Mouse (Mus musculus) fibroblast of lung, adult 2 months (primary cell): ENCODE data around the gene Lrig1.

ENCODE experiments used
- DNase-seq: peaks from one replicate; pipeline ENCODE4 v3.0.0-alpha.2; 2011; ENCODE audit warnings: low read depth

The Lrig1 gene

GRCm38 (mm10) chr6:94700067-94700491 lies at the start of gene Lrig1:
TSS of gene Lrig1 (minus strand) at chr6:94700158.
- DNase-seq = peak; percentile 98

DNA sequence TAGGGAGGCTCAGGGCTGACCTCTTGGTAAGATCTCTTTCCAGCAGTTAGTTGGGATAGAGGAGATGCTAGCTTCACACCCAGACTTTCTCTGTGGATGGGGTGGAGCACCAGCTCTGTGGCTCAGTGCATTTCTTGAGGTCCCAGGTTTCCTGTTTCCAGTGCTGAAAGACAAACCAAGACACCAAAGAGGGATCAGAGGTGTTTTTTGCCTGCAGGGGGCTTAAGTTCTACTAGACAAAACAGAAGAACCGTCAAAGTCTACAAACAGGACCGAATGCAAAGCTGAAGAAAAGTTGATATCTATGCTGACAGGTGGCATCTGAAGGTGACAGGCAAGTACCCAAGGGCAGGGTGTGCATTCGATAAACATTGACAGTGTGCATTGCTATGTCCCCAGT lies 49.7 kb upstream of the Lrig1 start:
- no peak for DNase-seq

GRCm38 (mm10) chr6:94748361-94748760 lies 48.4 kb upstream of the Lrig1 start:
- DNase-seq = peak; percentile 46

DNA sequence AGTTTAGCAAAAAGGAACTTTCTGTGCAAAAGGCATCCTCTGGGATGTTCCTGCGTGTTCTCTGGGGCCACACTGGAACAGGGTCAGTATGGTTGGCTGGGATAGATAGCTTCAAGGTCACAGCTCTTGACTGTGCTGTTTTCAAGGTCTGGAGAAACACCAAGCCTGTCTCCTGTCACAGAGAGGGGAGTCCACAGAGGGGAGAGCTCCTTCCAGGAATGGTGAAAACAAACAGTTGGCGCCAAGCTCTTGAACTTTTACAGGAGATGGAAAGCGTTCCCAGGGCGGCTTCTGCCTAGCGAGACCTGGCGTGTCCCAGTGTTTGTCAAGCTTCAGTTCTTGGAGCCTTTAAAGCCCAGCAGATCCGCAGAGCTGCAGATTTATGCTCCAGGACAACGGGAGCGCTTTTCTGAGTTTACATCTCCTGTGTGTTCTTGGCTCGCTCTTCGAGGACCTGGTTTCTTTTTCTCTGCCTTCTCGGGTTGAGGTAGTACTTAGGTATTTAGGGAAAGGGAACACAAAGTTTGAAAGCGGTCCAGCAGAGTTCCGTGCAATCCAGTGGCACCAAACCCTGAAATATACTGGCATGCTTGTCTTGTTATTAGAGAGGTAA lies 40.3 kb upstream of the Lrig1 start:
- no peak for DNase-seq

DNA sequence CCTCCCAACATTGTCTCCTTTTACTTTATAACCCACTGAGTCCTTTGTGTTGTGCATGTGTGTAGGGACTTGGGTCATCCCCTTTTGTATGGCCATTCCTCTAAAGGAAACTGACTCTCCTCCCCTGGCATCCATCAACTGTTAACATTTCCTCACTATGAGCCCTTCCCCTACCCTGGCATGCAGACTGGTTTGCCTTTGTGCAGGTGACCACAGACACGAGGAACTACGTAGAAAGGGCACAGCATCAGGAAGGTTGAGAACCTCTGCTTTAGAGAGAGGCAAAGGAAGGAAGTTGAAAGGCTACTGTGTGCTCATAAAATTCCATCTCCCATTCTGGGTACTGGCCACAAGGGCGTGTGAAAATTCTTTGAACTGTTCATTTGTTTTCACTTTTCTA lies 38.7 kb upstream of the Lrig1 start:
- DNase-seq = no peak

DNA sequence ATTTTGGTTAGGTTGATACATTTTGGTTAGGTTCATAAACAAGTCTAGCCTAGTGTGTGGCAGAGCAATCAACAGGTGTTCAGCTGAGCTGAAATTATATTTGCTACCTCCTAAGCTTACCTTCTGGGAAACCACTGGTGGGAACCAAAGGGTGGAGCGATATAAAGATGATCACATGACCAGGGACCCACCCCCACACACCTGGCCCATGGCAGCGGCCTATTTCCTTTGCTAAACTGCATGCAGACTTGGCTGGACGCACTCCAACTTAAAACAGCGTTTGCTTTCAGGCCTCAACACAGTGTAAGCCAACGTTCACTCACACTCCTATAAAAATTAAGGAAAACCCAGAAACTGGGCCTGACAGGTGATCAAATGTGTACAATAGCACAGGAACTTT lies 33.9 kb upstream of the Lrig1 start:
- no peak for DNase-seq

GRCm38 (mm10) chr6:94729847-94730246 lies 29.9 kb upstream of the Lrig1 start:
- no peak for DNase-seq

DNA sequence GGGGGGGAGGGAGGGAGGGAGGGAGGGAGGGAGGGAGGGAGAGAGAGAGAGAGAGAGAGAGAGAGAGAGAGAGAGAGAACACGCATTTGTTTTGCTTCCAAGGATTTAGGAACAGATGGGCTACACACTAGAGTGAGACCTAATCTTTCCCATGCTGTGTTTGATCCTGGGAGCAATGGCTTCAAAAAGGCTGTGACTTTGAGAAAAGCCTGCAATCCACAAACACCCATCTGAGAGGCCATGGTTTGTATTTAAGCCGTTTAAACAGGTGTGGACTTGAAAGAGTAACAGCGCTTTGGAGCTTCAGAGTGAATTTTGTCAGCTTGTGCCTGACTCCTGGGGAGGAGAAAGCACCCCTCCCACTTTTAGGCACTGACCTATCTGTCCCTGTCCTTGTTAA lies 29.2 kb upstream of the Lrig1 start:
- DNase-seq = no peak

DNA sequence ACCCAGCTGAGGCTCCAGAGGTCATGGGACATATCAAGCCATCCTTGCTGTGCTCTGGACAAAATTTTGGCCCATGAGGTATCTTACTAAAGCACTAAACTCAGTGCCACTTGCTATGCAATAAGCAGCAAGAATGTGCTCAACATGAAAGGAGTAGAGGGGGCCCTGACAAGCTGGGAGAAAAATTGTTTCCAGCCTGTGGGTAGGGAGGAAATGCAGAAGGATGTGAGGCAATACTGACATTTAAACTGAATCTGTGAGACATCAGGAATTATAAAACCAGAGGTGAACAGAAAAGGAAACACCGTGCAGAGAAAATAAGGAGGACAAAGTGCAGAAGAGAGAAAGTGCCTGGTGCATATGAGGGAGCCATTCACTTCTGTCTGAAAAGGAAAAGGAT lies 24.7 kb upstream of the Lrig1 start:
- DNase-seq = no peak

DNA sequence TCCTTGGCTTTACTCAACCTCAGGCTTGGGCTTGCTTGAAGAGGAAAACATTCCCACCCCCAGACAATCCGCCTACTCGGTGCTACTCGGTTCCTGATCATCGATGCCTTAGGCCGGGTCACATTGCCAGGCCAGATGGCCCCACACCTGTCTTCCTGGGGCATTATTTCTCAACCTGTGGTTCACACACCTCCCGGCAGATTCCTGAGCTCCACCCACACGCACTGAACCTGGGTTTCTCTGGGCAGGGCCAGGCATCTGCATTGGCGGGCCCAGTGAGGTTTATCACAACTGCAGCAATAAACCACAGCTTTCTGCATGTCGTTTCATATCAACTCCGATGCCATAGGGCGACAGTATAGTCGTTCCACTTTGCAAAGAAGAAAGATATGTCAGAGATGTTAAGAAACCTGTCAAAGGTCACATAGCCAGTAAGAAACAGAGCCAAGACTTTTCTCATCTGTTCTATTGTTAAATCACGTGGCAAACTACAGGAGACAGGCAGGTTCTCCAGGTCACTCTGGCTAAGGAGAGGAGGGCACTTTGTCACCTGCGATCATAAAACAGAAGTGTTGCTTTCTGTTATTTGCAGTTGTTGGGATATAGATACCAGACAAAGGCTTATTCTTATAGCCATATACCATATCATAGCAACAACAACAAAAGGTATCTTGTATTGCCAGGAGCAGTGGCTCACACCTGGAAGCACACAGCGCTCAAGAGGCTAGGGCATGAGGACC lies 18.8 kb upstream of the Lrig1 start:
- DNase-seq = no peak

DNA sequence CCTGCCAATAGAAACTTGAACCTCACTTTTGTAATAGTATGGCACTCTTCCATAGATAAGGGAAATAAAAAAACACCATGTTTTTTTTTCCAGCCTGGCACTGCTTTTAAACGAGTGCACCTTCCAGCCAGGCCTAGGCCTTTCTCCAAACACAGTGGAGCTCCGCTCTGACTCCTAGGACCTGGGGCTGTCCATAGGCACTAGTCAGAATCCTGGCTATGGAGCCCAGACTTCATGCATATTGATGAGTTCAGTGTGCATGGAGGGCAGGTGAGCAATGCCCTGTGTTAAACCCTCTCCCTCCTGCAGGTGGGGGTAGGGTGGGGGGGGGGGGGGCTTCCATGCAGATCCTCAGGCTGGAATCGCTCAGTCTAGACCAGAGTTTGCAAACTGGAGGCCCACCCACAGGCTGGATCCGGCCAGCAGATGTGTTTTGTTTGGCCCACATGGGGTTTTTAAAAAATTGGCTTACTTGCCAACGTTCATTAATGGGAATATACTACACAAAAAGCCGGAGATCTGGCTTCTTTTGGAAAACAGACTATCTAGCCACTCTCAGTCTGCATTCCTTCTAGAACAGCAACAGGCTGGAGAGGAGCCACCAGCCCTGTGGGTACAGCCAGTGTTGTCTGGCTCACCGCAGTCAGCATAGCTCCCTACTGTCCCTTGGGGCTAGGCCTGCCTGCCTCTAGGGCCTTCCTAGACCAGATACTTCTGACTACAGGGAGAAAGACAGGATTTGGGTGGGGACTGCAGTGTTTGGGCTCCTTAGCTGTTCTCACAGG lies 17.9 kb upstream of the Lrig1 start:
- peak; percentile 87 for DNase-seq

DNA sequence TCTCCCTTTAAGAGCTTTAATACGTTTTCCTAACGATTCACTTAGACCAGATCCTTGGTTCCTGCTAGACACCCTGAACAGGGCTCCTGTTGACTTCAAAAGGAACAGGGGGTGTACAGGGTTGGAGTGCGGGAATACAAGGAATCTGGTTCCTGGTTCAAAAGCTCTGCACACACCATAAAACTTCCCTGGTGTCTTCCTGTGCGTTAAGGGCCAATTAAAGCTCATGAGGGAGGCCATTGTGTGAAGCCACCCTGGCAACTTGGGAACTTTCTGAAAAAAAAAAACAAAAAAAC lies 15.6 kb upstream of the Lrig1 start:
- no peak for DNase-seq

GRCm38 (mm10) chr6:94714815-94715644 lies 15.1 kb upstream of the Lrig1 start:
- no peak for DNase-seq

- DNase-seq = no peak
These were observed 9.9 kb upstream of the Lrig1 start for GRCm38 (mm10) chr6:94709832-94710231.

GRCm38 (mm10) chr6:94709150-94709549 lies 9.2 kb upstream of the Lrig1 start:
- no peak for DNase-seq

DNA sequence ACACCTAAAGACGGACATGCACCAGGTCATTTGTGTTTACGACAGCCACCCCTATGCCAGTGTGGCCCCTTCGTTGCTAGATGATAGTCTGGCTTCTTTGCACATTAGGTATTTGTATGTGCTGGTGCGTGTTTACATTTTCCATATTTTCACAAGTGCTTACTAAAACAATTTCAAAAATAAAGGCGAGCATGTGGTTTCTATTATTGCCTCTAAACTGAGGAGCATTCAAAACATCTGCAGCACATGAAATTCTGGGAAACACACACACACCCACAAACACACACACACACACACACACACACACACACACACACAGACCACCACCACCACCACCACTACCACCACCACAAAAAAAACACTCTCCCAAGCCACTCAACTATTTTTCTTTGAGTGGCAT lies 7.3 kb upstream of the Lrig1 start:
- no peak for DNase-seq

GRCm38 (mm10) chr6:94705931-94706330 lies 6.0 kb upstream of the Lrig1 start:
- no peak for DNase-seq

GRCm38 (mm10) chr6:94702993-94703392 lies 3.0 kb upstream of the Lrig1 start:
- DNase-seq = no peak

DNA sequence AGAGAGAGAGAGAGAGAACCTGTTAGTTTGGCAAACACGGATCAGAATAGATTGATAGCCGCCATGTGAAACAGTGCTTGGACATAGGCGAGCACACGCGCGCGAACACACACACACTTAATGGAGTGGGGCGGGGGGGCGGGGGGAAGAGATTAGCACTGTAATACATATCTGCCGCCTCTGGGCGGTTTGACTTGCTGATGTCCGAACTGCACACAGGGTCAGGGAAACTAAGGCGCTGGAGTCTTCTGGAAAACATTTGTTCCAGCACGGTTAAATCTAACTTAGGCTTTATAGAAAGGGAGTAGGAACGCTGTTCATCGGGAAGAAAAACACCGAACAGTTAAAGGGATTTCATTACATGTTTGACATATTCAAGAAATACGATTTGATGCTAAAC lies 1.1 kb upstream of the Lrig1 start:
- no peak for DNase-seq

- DNase-seq = no peak
These were observed 654 bp upstream of the Lrig1 start for GRCm38 (mm10) chr6:94700612-94701011.

DNA sequence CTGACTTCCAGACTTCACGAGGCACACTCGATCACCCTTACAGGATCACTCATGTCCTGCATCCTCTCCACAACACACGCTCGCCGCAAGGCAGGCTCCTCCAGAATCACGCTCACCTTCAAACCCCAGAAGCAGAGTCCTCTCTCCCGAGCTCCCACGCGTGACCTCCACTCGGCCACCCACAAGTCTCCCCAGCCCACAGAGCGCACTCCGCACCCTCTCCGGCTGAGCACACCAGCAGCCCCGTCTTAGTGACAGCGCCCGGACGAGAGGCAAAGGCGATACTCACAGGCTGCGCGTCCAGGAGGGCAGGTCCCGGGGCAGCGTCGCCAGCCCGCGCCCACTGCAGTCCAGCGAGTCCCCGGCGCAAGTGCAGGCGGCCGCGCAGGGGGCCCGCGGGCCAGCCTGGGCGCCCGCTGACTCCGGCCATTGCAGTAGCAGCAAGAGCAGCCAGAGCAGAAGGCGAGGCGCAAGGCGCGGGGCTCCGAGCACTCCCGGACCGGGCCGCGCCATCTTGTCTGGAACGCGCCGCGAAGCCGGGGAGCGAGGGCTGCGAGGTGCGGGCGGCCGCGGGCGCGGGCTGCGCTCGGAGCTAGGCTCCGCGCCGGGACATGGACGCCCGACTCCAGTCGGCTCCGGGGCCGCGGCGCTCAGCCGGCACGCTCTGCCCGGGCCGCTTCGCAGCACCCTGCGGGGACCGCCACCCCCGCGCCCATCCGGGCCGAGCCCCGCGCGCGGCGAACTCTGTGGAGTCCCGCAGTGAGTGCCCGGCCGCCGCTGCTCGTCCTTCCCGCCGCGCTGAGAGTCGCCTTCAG lies 578 bp downstream of the Lrig1 start:
- DNase-seq = no peak
